Mouse (Mus musculus) heart, embryonic 15.5 days (tissue): ENCODE data around the gene Dip2c. TPM values are rescaled to one million over a fixed set of nuclear protein-coding genes. Genes with fewer than 3 reads are reported as not detected.
A peak's percentile ranks its signal among the peaks of the same experiment; 100 is the strongest.

Source experiments
- ATAC-seq: fragments of 200-750 bp; cut with Nextera tagmentation; replicated peaks from 2 replicates; pipeline ENCODE4 v1.8.0; 2017; ENCODE audit warnings: low read depth, moderate TSS enrichment; ENCODE audit not compliant: insufficient number of reproducible peaks, insufficient read depth, low FRiP score
- H3K27ac ChIP-seq: fragments of 300-500 bp; sonication (generic); 2 replicates; pipeline ENCODE4 v1.5.1; 2015; ENCODE audit warnings: mild to moderate bottlenecking, inconsistent platforms
- H3K27me3 ChIP-seq: fragments of 300-500 bp; sonication (generic); 2 replicates; pipeline ENCODE4 v1.6.1; 2015; ENCODE audit warnings: inconsistent platforms
- H3K36me3 ChIP-seq: fragments of 300-500 bp; sonication (generic); 2 replicates; pipeline ENCODE4 v1.6.1; 2015; ENCODE audit warnings: mild to moderate bottlenecking, inconsistent platforms
- H3K4me1 ChIP-seq: fragments of 300-500 bp; sonication (generic); replicated peaks from 2 replicates; pipeline ENCODE4 v1.6.1; 2015; ENCODE audit warnings: inconsistent platforms
- H3K4me2 ChIP-seq: fragments of 300-500 bp; sonication (generic); 2 replicates; pipeline ENCODE4 v1.6.1; 2015; ENCODE audit warnings: inconsistent platforms, mild to moderate bottlenecking, moderate library complexity
- H3K4me3 ChIP-seq: fragments of 300-500 bp; sonication (generic); 2 replicates; pipeline ENCODE4 v1.5.1; 2015; ENCODE audit warnings: mild to moderate bottlenecking, inconsistent platforms
- H3K9ac ChIP-seq: fragments of 300-500 bp; sonication (generic); 2 replicates; pipeline ENCODE4 v1.6.1; 2015; ENCODE audit warnings: mild to moderate bottlenecking, inconsistent platforms
- H3K9me3 ChIP-seq: fragments of 300-500 bp; sonication (generic); replicated peaks from 2 replicates; pipeline ENCODE4 v1.6.1; 2016; ENCODE audit warnings: inconsistent platforms
- WGBS: fragments of 180-500 bp; shearing (Covaris S2); methylation state at CpG from one replicate; pipeline ENCODE4 v1.1.7; 2015; ENCODE audit warnings: mixed read lengths; 5-methylcytosine and 5-hydroxymethylcytosine counted together
- polyA plus RNA-seq: library from polyadenylated mRNA; unstranded; fragments of >200 nt; fragmentation: Nextera tagmentation; extraction: Ambion mirVana; gene quantifications from 2 replicates; pipeline ENCODE4 v1.2.1, GENCODE M21; 2015

Dip2c gene
- polyA plus RNA-seq, 1 experiment from 2014 or later: 6.3 TPM

GRCm38 (mm10) chr13:9547698-9548344 lies 271.5 kb downstream of the Dip2c start:
- Histone ChIP-seq H3K9me3 (no peaks in the 10 kb centered on the region), H3K4me3 (no peak overlapping the region), H3K27ac (no peak overlapping the region), H3K4me2 (peak overlapping the region; percentile 31; the same call in 1 of the 2 replicates), H3K9ac (no peak overlapping the region), H3K36me3 (no peaks in the 10 kb centered on the region), H3K27me3 (no peaks in the 10 kb centered on the region), H3K4me1 (peaks cover 8% of the 10 kb centered on the region; the same call in 1 of the 2 replicates)
- ATAC-seq: no peak; the same call in 1 of the 2 replicates
- WGBS: 12% methylated on average over 9 of the region's 9 CpGs

GRCm38 (mm10) chr13:9562099-9562498 lies 285.8 kb downstream of the Dip2c start:
- Histone ChIP-seq H3K27me3 (no peaks in the 10 kb centered on the region), H3K4me2 (no peak overlapping the region), H3K4me3 (no peak overlapping the region), H3K36me3 (no peaks in the 10 kb centered on the region), H3K27ac (no peak overlapping the region), H3K9ac (no peak overlapping the region), H3K9me3 (no peaks in the 10 kb centered on the region), H3K4me1 (no peaks in the 10 kb centered on the region)
- 64% methylated on average over 1 of the region's 1 CpGs for WGBS
- no peak for ATAC-seq

DNA sequence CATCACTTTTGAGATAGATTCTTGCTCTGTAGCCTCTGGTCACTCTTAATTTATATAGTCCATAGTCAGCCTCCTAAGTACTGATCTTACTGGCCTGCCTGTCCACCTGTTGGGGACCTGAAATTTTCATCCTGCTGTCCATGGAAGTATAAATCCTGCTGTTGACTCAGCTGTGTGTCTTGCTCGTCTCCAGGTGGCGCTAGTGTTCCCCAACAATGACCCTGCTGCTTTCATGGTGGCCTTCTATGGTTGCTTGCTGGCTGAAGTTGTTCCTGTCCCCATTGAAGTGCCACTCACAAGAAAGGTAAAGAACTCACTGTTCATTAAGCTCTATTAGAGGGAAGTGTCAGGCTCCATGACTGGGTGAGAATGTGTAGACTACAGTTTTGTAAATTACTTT lies 286.6 kb downstream of the Dip2c start:
- H3K36me3 ChIP-seq: no peaks in the 10 kb centered on the region
- no peak overlapping the region for H3K27ac ChIP-seq
- no peaks in the 10 kb centered on the region for H3K4me1 ChIP-seq
- H3K4me3 ChIP-seq: no peak overlapping the region
- H3K9me3 ChIP-seq: no peaks in the 10 kb centered on the region
- no peaks in the 10 kb centered on the region for H3K27me3 ChIP-seq
- H3K9ac ChIP-seq: no peak overlapping the region
- WGBS: 17% methylated on average over 2 of the region's 2 CpGs
- no peak for ATAC-seq
- H3K4me2 ChIP-seq: no peak overlapping the region

- no peak overlapping the region for H3K27ac ChIP-seq
- no peaks in the 10 kb centered on the region for H3K27me3 ChIP-seq
- no peak overlapping the region for H3K4me2 ChIP-seq
- no peak overlapping the region for H3K9ac ChIP-seq
- no peak for ATAC-seq
- no peaks in the 10 kb centered on the region for H3K9me3 ChIP-seq
- H3K4me3 ChIP-seq: no peak overlapping the region
- 75% methylated on average over 5 of the region's 5 CpGs for WGBS
- peaks cover 9% of the 10 kb centered on the region for H3K36me3 ChIP-seq
- 0 out of 2 replicates have a peak, but pooled peaks cover 3% of the 10 kb centered on the region for H3K4me1 ChIP-seq
Measured at GRCm38 (mm10) chr13:9568852-9569251, 292.5 kb downstream of the Dip2c start.

DNA sequence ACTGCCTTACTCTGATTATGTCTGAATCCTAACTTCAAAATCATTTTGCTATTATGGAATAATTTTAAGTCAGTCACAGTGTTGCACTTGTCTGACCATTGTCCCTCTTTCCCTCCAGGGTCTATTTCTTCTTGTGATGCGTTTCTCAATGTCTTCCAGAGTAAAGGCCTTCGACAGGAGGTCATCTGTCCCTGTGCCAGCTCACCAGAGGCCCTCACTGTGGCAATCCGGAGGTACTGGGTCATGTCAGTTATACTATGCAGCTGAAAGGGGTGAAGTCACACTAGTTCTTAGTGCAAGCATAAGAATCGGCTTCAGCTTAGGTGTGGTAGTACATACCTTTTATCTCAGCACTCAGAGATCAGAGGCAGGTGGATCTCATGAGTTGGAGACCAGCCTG lies 300.4 kb downstream of the Dip2c start:
- no peak for ATAC-seq
- 81% methylated on average over 4 of the region's 4 CpGs for WGBS

GRCm38 (mm10) chr13:9578456-9578855 lies 302.1 kb downstream of the Dip2c start:
- Histone ChIP-seq H3K36me3 (peaks cover 3% of the 10 kb centered on the region), H3K27me3 (no peaks in the 10 kb centered on the region), H3K4me2 (no peak overlapping the region), H3K4me3 (no peak overlapping the region), H3K9ac (no peak overlapping the region), H3K27ac (no peak overlapping the region), H3K4me1 (no peaks in the 10 kb centered on the region), H3K9me3 (no peaks in the 10 kb centered on the region)
- 0 out of 2 replicates have a peak, but pooled peaks have one; percentile 39 for ATAC-seq
- WGBS: 64% methylated on average over 4 of the region's 4 CpGs

More for the DNA sequence above, 300.4 kb downstream of the Dip2c start:
- Histone ChIP-seq H3K4me1 (no peaks in the 10 kb centered on the region), H3K27ac (no peak overlapping the region), H3K4me2 (no peak overlapping the region), H3K4me3 (no peak overlapping the region), H3K27me3 (no peaks in the 10 kb centered on the region), H3K9me3 (no peaks in the 10 kb centered on the region), H3K36me3 (peaks cover 3% of the 10 kb centered on the region), H3K9ac (no peak overlapping the region)

GRCm38 (mm10) chr13:9581821-9582220 lies 305.5 kb downstream of the Dip2c start:
- H3K9ac ChIP-seq: no peak overlapping the region
- no peaks in the 10 kb centered on the region for H3K9me3 ChIP-seq
- no peak overlapping the region for H3K4me2 ChIP-seq
- no peak for ATAC-seq
- H3K36me3 ChIP-seq: peaks cover under 1% of the 10 kb centered on the region
- no peak overlapping the region for H3K4me3 ChIP-seq
- H3K27me3 ChIP-seq: no peaks in the 10 kb centered on the region
- no peak overlapping the region for H3K27ac ChIP-seq
- H3K4me1 ChIP-seq: no peaks in the 10 kb centered on the region

DNA sequence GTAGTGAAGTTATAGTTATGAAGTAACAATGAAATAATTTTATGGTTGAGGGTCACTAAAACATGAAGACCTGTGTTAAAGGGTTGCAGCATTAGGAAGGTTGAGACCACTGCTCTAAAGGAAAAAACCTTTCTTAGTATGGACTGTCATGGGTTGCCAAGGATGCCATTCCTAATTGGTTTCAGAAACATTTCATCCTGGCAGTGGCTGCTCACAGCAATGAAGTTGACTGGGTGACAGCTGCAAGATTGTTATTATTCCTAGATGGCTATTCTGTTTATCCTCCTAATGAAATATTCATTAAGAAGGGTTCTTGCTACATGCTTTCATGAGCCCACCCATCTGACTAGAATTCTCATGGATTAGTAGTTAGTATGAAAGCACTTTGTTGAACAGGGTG lies 307.3 kb downstream of the Dip2c start:
- Histone ChIP-seq H3K4me1 (no peaks in the 10 kb centered on the region), H3K27me3 (no peaks in the 10 kb centered on the region), H3K4me2 (no peak overlapping the region), H3K27ac (no peak overlapping the region), H3K9me3 (no peaks in the 10 kb centered on the region), H3K36me3 (no peaks in the 10 kb centered on the region), H3K4me3 (no peak overlapping the region), H3K9ac (no peak overlapping the region)
- no peak for ATAC-seq

- Histone ChIP-seq H3K27me3 (no peaks in the 10 kb centered on the region), H3K9me3 (no peaks in the 10 kb centered on the region), H3K9ac (no peak overlapping the region), H3K4me1 (no peaks in the 10 kb centered on the region), H3K4me3 (no peak overlapping the region), H3K27ac (no peak overlapping the region), H3K36me3 (peaks cover 7% of the 10 kb centered on the region), H3K4me2 (no peak overlapping the region)
- 73% methylated on average over 6 of the region's 6 CpGs for WGBS
- no peak for ATAC-seq
Measured at GRCm38 (mm10) chr13:9599334-9600096, 323.2 kb downstream of the Dip2c start.

DNA sequence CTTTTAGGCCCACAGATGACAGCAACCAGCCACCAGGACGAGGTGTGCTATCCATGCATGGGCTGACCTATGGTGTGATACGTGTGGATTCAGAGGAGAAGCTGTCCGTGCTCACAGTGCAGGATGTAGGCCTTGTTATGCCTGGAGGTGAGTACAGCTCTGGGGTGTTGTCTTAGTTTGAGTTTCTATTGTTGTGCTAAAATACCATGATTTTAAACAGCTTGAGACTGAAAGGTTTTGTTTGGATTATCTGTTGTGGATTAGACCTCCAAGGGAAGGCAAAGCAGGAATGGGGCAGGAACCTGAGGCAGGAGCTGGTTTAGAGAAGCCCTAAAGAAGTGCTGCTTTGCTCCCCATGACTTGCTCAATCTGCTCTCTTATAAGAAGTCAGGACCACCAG lies 325.0 kb downstream of the Dip2c start:
- H3K4me3 ChIP-seq: no peak overlapping the region
- no peak for ATAC-seq
- no peaks in the 10 kb centered on the region for H3K4me1 ChIP-seq
- H3K36me3 ChIP-seq: peaks cover 12% of the 10 kb centered on the region
- H3K27ac ChIP-seq: no peak overlapping the region
- H3K27me3 ChIP-seq: no peaks in the 10 kb centered on the region
- H3K9me3 ChIP-seq: no peaks in the 10 kb centered on the region
- 88% methylated on average over 3 of the region's 3 CpGs for WGBS
- H3K4me2 ChIP-seq: no peak overlapping the region
- H3K9ac ChIP-seq: no peak overlapping the region

- H3K36me3 ChIP-seq: peaks cover 3% of the 10 kb centered on the region; the same call in 1 of the 2 replicates
- H3K27me3 ChIP-seq: no peaks in the 10 kb centered on the region
- H3K4me3 ChIP-seq: no peak overlapping the region
- WGBS: 36% methylated on average over 1 of the region's 1 CpGs
- H3K9me3 ChIP-seq: no peaks in the 10 kb centered on the region
- H3K4me2 ChIP-seq: no peak overlapping the region
- no peak overlapping the region for H3K27ac ChIP-seq
- H3K4me1 ChIP-seq: no peaks in the 10 kb centered on the region
- ATAC-seq: no peak
- no peak overlapping the region for H3K9ac ChIP-seq
Measured at GRCm38 (mm10) chr13:9611229-9611628, 334.9 kb downstream of the Dip2c start.

- H3K4me2 ChIP-seq: no peak overlapping the region
- no peak overlapping the region for H3K9ac ChIP-seq
- H3K27ac ChIP-seq: no peak overlapping the region
- no peak for ATAC-seq
- WGBS: 86% methylated on average over 2 of the region's 2 CpGs
- H3K27me3 ChIP-seq: no peaks in the 10 kb centered on the region
- H3K4me1 ChIP-seq: peaks cover 6% of the 10 kb centered on the region
- no peaks in the 10 kb centered on the region for H3K9me3 ChIP-seq
- 0 out of 2 replicates have a peak, but pooled peaks cover 4% of the 10 kb centered on the region for H3K36me3 ChIP-seq
- H3K4me3 ChIP-seq: no peak overlapping the region
Measured at GRCm38 (mm10) chr13:9632684-9633083, 356.4 kb downstream of the Dip2c start.
